Mouse (Mus musculus) bone marrow, adult 2 months (tissue): ENCODE data around the gene Dlg2. TPM values are rescaled to one million over a fixed set of nuclear protein-coding genes. Genes with fewer than 3 reads are reported as not detected.
A peak's percentile ranks its signal among the peaks of the same experiment; 100 is the strongest.

Experiments used
- H3K27ac ChIP-seq: fragments of 200-500 bp; 2 replicates; pipeline ENCODE4 v1.5.1; 2012; ENCODE audit warnings: low read depth, mild to moderate bottlenecking, control low read depth, inconsistent platforms, low read length; ENCODE audit not compliant: control insufficient read depth, poor library complexity, insufficient read depth
- H3K4me1 ChIP-seq: fragments of 200-500 bp; 2 replicates; pipeline ENCODE4 v1.6.1; 2011; ENCODE audit warnings: low read length; ENCODE audit not compliant: control insufficient read depth, insufficient read depth
- H3K4me3 ChIP-seq: fragments of 200-500 bp; replicated peaks from 2 replicates; pipeline ENCODE3; 2011; ENCODE audit warnings: mild to moderate bottlenecking, low read depth, low read length, control low read depth; ENCODE audit not compliant: control insufficient read depth
- CTCF ChIP-seq: fragments of 200-500 bp; IDR thresholded peaks from 2 replicates; pipeline ENCODE4 v1.5.1; 2011; ENCODE audit warnings: low read length, control low read depth; ENCODE audit not compliant: control insufficient read depth, insufficient read depth
- POLR2A ChIP-seq: fragments of 200-500 bp; IDR thresholded peaks from 2 replicates; pipeline ENCODE4 v1.6.1; 2011; ENCODE audit warnings: low read depth, mild to moderate bottlenecking, control low read depth, low read length, borderline replicate concordance; ENCODE audit not compliant: control insufficient read depth
- WGBS: fragments of 180-500 bp; shearing (Covaris S2); methylation state at CpG from one replicate; pipeline ENCODE4 v1.1.7; 2018; 5-methylcytosine and 5-hydroxymethylcytosine counted together
- polyA plus RNA-seq: library from polyadenylated mRNA; stranded (reverse); fragments of >200 nt; gene quantifications from 2 replicates; pipeline ENCODE4 v1.2.4, GENCODE M21; 2011; ENCODE audit warnings: low replicate concordance; ENCODE audit not compliant: missing spikeins, insufficient read depth, insufficient read length

The Dlg2 gene
- polyA plus RNA-seq, 1 experiment = 11.7 TPM

- WGBS = 68% methylated on average over 7 of the region's 7 CpGs
- Histone ChIP-seq H3K4me1 (no peaks in the 10 kb centered on the region), H3K4me3 (no peak overlapping the region), H3K27ac (no peak overlapping the region)
- TF ChIP-seq POLR2A (no peak), CTCF (no peak)
These were observed 1972.5 kb downstream of the Dlg2 start for GRCm38 (mm10) chr7:92448782-92449575.

- TF ChIP-seq CTCF (no peak), POLR2A (no peak)
- 64% methylated on average over 2 of the region's 2 CpGs for WGBS
- 0 out of 2 replicates have a peak, but pooled peaks cover 1% of the 10 kb centered on the region for H3K4me1 ChIP-seq
- no peak overlapping the region for H3K27ac ChIP-seq
- no peak overlapping the region for H3K4me3 ChIP-seq
These were observed 1977.7 kb downstream of the Dlg2 start for GRCm38 (mm10) chr7:92454176-92454575.

- 75% methylated on average over 5 of the region's 5 CpGs for WGBS
- H3K27ac ChIP-seq = no peak overlapping the region
- 0 out of 2 replicates have a peak, but pooled peaks cover 1% of the 10 kb centered on the region for H3K4me1 ChIP-seq
- TF ChIP-seq CTCF (no peak), POLR2A (no peak)
- H3K4me3 ChIP-seq = no peak overlapping the region
These were observed 1979.5 kb downstream of the Dlg2 start for GRCm38 (mm10) chr7:92455927-92456326.

DNA sequence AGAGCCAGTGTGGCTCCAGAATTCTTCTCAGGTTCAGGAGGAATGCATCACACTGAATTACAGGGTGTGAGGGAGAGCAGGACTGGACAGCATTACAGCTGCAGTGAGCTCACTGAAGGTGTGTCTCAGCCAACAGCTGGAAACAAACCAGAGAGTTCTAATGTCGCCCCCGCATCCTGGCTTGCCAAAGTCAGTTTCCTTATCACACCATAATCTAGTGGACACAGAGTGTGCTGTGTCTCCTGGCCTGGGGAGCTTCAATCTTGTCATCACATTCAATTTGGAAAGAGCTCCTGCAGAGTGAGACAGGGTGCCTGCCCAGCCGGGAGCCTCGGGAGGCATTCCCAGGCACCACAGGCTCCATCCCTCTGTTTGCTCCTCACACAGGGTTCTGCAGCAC lies 1981.3 kb downstream of the Dlg2 start:
- no peak overlapping the region for H3K4me3 ChIP-seq
- WGBS = 48% methylated on average over 4 of the region's 4 CpGs
- TF ChIP-seq POLR2A (no peak), CTCF (no peak)
- peak overlapping the region; percentile 61 for H3K27ac ChIP-seq
- H3K4me1 ChIP-seq = 0 out of 2 replicates have a peak, but pooled peaks cover 1% of the 10 kb centered on the region

DNA sequence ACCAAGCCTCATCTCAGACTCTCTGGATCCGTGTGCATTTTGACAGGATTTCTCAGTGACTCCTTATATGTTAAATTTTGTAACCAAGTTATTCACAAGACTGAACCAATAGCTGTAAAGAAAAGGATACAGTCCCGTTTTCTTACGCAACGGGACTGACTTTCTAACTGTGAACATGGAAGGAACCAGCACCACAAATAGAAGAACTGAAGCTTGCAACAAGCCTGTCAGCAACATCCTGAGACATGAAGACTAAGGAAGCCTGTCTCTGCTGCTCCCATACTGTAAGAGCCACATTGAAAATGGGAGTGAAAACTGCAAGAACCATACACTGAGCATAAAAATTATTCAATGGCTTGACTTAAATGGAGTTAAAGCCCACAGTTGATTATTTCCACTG lies 1981.8 kb downstream of the Dlg2 start:
- 17% methylated on average over 4 of the region's 4 CpGs for WGBS

DNA sequence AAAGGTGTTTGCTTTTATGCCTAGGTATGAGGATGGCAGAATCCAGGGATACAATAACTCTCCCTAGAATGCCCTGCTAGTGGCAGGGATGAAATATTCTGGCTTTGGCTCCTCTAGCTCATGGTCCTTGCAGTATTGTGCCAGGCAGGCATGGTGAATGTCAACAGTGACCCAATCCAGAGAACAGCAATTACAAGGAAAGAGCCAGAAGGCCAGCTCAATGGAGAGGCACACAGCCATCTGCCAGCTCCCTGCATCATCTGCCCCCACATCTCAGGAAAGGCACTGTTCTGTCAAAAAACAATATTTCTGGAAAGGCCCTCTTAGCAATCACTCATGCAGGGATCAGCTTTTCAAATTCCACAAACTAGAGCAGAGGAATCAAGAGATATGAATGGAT lies 1984.1 kb downstream of the Dlg2 start:
- H3K4me3 ChIP-seq = no peak overlapping the region
- TF ChIP-seq CTCF = no peak
- TF ChIP-seq POLR2A = no peak
- H3K4me1 ChIP-seq = peaks cover 1% of the 10 kb centered on the region; the same call in 1 of the 2 replicates
- no peak overlapping the region for H3K27ac ChIP-seq

More for the DNA sequence above, 1981.8 kb downstream of the Dlg2 start:
- Histone ChIP-seq H3K4me1 (peaks cover 1% of the 10 kb centered on the region; the same call in 1 of the 2 replicates), H3K4me3 (no peak overlapping the region), H3K27ac (no peak overlapping the region)
- TF ChIP-seq POLR2A (no peak), CTCF (no peak)

DNA sequence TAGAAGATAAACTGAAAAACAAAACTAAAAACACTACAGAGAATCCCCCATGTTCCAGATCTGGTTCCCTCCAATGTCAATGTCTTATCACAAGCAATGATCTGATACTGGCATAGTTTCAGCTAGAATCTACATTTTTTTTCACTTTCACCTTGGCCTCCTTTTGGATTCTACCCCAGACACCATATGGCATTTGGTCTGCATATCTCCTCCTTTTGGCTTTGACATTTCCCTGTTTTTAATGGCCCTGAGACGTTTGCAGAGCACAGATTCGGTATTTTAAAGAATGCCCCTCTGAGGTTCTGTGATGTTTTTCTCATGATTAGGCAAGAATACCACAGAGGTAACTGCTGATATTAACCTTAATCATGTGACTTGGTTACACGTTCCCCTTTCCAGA lies 1984.8 kb downstream of the Dlg2 start:
- H3K4me3 ChIP-seq = no peak overlapping the region
- 33% methylated on average over 3 of the region's 3 CpGs for WGBS
- peaks cover 1% of the 10 kb centered on the region; the same call in 1 of the 2 replicates for H3K4me1 ChIP-seq

GRCm38 (mm10) chr7:92463080-92463877 lies 1986.8 kb downstream of the Dlg2 start:
- Histone ChIP-seq H3K4me1 (no peaks in the 10 kb centered on the region; the same call in 1 of the 2 replicates), H3K27ac (no peak overlapping the region), H3K4me3 (no peak overlapping the region)
- 10% methylated on average over 2 of the region's 2 CpGs for WGBS
- TF ChIP-seq CTCF (no peak), POLR2A (no peak)

More for the DNA sequence above, 1984.8 kb downstream of the Dlg2 start:
- no peak overlapping the region for H3K27ac ChIP-seq
- TF ChIP-seq CTCF (no peak), POLR2A (no peak)
